Mouse (Mus musculus) monocyte, adult 2 months (primary cell): Measurements from ENCODE around the gene Rnf185.
A peak's percentile ranks its signal among the peaks of the same experiment; 100 is the strongest.

Experiments
- DNase-seq, 2 experiments: peaks; one replicate each; pipeline ENCODE4 v3.0.0; 2022; ENCODE audit warnings: low spot score in 2 of 2, low read depth in 1 of 2

Rnf185 gene

DNA sequence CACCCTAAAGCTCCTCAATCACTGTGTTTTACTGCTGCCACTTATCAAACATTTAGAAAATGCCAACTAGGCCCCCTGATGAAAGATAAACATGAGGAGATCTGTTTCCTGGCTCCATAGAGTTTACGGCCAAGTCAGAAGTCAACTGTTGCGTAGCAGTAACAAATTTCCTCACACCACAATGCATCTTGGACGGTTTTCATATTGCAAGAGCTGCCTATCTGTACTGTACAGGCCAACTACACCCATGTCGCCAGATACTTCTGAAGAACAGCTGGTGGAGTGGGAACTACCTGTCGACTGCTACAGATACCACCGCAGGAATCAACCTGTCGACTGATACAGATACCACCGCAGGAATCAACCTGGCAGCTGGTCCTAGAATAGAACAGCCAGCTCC, 7.3 kb downstream of the Rnf185 start:
- DNase-seq: no peak

GRCm38 (mm10) chr11:3443091-3443490, 9.1 kb downstream of the Rnf185 start:
- no peak for DNase-seq

GRCm38 (mm10) chr11:3442677-3443076, 9.5 kb downstream of the Rnf185 start:
- DNase-seq: no peak

DNA sequence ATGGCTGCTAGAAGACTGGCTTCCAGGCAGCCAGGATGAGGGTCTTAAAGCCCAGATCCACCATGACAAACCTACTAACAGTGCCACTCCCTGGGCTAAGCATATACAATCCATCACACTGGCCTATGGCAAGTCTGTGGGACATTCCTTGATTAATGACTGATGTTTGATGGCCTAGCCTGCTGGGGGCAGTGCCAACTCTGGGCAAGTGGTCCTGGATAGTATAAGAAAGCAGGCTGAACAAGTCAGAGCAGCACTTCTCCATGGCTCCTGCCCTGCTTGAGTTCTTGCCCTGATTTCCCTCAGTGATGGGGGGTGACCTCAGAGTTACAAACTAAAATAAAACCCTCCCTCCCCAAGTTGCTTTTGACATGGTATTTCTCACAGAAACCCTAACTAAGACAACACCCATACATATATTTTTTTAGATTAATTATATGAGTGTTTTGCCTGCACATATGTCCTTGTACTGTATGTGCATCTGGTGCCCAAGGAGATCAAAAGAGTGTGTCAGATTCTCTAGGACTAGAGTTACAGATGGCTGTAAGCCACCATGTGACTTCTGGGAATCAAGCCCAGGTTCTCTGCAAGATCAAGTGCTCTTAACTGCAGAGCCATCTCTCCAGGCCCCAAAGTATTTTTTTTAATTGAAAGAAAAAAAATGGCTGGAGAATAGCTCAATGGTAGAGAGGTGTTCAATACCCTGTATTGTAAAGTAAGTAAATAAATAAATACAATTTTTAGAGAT, 10.3 kb downstream of the Rnf185 start:
- DNase-seq: no peak

DNA sequence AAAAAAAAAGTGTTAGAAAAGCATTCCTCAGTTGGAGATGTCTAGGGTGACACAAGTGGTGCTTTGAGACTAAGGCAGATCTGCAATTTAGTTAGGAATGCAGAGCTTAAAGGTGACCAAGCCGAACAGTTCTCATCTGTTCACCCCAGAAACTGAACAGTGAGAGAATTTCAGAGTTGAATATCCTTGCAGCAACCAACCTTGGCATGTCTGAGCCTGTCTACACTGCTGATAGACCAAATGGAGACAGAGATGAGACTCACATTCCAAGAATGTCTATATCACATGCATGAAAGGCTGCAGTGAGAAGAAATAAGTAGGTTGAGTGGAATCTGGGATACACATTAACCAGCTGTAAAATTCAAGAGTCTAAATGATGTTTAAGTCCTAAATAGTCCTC, 14.5 kb downstream of the Rnf185 start:
- DNase-seq: no peak

DNA sequence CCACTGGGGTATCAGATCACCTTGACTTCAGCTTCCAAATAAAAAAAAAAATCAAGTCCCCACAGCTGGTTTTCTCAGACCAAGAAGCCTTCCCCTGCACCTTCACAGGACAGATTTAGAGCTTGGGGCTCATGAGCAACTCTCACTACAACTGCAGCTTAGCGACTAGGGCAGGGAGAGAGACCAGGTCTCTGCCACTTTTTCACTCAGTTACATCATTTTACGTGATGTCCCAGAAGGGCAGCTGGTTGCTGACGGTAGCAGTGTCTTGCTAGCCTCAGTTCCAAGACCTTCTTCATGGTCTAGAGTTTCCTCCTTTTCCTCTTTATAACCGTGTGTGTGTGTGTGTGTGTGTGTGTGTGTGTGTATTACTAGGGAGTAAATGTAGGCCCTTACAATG, 18.4 kb downstream of the Rnf185 start:
- DNase-seq: no peak

DNA sequence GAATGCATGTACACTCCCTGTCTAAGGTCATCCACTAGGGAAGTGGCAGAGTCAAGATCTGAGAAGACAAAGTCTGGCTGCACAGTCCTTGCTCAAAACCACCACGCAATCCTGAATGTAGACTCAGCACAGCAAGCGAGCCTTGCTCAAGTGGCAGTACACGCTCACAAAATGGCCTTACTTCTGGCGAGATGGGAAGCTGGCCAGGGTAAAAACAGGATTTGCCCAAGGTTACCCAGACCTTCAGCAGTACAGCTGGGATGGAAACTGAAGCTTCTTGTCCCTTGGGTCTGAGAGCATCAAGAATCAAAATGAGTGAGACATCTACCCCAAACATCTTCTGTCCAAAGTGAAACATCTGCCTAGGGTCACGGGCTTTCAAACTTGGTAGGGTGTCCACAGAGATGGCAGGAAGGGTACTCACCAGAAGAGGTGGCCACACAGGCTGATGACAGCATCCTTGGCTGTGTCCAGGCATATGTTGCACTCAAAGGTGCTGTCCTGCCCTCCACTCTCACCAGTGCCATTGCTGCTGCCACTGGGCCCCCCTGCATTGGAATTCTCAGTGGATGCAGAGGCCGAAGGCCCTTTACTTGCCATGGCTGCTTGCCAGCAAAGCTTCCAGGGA, 20.1 kb downstream of the Rnf185 start:
- no peak for DNase-seq

- DNase-seq: no peak
Observed at GRCm38 (mm10) chr11:3431515-3431914, 20.6 kb downstream of the Rnf185 start.

- DNase-seq: no peak
Observed at GRCm38 (mm10) chr11:3428632-3429031, 23.5 kb downstream of the Rnf185 start.

DNA sequence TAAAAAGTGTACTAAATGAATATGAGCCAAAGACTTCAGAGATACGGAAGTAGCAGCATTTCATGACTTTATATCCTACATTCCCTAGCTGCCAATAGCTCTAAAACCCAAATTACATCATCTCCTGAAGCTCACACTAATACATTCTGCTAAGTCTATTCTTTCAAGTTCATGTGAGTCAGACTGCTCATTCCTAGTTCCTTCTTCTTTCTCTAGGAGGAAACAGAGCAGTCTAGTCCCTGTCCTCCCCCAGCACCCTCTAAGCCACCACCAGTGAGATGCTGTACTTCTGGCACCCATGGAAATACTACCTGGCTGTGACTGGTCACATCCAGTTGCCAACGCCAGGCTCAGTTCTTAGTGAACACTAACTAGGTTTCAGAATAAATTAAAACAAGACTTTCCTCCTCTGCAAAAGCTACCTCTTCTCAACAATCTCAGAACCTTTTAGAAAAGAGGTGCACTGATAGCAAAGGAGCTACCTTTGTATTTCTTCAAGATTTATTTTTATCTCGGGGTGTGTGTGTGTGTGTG, 24.4 kb downstream of the Rnf185 start:
- no peak for DNase-seq

DNA sequence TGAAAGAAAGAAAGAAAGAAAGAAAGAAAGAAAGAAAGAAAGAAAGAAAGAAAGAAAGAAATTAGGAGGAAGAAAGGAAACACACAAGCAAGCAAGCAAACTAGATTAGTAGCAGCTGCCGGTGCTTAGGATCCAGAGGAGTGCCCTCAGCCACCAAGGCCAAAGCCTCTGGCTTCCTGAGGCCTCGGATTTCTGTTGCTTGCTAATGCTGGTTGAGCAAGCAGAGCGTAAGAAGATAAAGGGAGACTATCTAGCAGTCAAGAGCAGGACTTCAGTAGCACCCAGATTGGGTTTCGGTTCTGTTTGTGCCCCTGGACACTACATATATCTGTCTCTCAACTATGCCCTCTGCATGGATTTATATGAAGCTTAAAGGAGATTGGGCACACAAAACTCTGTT, 29.9 kb downstream of the Rnf185 start:
- no peak for DNase-seq

DNA sequence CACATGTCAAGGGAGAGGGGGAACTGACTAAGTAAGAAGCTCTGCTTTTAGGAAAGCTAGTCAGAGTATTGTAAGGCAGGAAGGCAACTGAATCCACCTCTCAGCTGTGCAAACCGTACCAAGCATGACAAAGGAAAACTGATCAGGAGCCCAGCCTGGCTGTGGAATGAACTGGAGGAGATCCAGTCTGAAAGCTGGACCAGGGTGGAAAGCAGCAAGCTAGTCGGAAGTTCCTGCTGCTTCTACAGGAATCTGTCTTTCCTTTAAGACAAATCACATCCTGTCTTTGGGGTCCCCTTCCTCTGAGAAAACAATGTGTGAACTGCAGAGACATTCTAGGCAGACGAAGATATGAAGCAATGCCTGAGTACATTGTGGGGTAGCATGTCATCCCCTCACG, 33.4 kb downstream of the Rnf185 start:
- no peak for DNase-seq

GRCm38 (mm10) chr11:3417795-3418194, 34.4 kb downstream of the Rnf185 start:
- no peak for DNase-seq

- no peak for DNase-seq
Observed at GRCm38 (mm10) chr11:3416399-3416798, 35.8 kb downstream of the Rnf185 start.

DNA sequence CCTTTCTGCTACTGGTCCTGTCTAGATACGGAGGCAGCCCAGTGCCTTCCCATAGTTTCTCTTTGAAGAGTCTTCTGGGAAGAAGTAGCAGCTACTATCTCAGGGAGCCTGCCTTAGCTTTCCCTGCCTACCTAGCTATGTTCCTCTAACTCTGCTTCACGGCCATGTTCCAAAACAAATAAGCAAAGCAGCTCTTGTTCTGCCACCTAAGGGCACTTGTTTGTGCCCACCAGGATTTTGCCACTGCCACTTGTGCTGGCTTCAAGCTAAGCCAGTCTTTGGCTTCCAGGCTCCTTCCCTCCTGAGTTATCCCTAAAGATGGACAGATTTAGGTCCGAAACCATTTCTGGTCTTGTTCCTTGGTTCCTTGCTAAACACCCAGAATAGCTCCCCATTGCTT, 40.1 kb downstream of the Rnf185 start:
- no peak for DNase-seq

- DNase-seq: peak; percentile 62 to 70
Observed at GRCm38 (mm10) chr11:3408997-3409732, 43.0 kb downstream of the Rnf185 start, which contains the start of gene Limk2. Gene Limk2 (minus strand): TSS chr11:3409189.

GRCm38 (mm10) chr11:3408131-3408996, 43.8 kb downstream of the Rnf185 start:
- DNase-seq: no peak

- no peak for DNase-seq
Observed at GRCm38 (mm10) chr11:3404287-3405047, 47.7 kb downstream of the Rnf185 start.

DNA sequence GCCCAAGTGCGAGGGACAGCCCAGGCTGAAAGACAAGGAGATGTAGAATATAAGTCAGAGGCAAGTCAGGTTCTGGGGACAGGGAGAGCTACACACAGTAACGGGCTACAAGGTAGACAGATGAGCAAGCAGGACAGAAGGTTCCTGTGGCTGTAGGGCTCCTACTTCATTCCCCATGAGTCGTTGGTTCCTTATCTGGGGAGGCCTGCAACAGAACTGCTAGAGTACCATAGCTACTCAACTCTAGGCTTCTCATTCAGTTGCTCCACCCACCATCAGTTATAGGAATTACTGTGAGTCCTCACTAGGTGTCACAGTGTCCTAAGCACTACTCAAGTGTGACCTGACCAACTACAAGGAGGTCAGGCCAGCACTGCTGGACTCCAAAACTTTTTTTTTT, 49.1 kb downstream of the Rnf185 start:
- DNase-seq: no peak

GRCm38 (mm10) chr11:3398318-3398717, 53.8 kb downstream of the Rnf185 start:
- DNase-seq: no peak
